9 mouse cellular contexts compared by ENCODE assay signal in genomic region chr12:100604540-100604939, GRCm38 (mm10).
DNase-seq lines count a peak whose midpoint lies in the region; ATAC-seq and TF ChIP-seq lines count a peak whose summit lies in the region.
"Had no signal": no experiment of that assay in that cellular context is flagged by ENCODE, and none has a peak within 500 bp of the region (broad histone marks: within the 10 kb centered on the region; RNA-seq: fewer than 3 reads in every experiment).

No protein-coding gene starts in this region.

- peaks cover 0 to 9% of the 10 kb centered on the region in 2 experiments for H3K36me3 ChIP-seq in CH12.LX (replicated peaks in 1 of 2; ENCODE audit: control insufficient read depth in 1 of 2, insufficient read depth in 1 of 2, low read length in 1 of 2)
- no peaks in the 10 kb centered on the region for H3K36me3 ChIP-seq in forebrain, embryonic 15.5 days
- H3K36me3 ChIP-seq in intestine, embryonic 16.5 days (ENCODE audit: control insufficient read depth, insufficient read depth, low read length): no peaks in the 10 kb centered on the region
- no peaks in the 10 kb centered on the region for H3K36me3 ChIP-seq in liver, embryonic 16.5 days (ENCODE audit: control insufficient read depth, insufficient read depth)
- H3K36me3 ChIP-seq in neural tube, embryonic 11.5 days (ENCODE audit: control insufficient read depth, insufficient read depth, low read length): no peaks in the 10 kb centered on the region
- H3K36me3 ChIP-seq: heart, embryonic 15.5 days had no signal

- H3K9ac ChIP-seq in CH12.LX (ENCODE audit: insufficient read depth, low read depth): no peak overlapping the region
- H3K9ac ChIP-seq in forebrain, embryonic 15.5 days (replicated peaks): no peak overlapping the region
- H3K9ac ChIP-seq in intestine, embryonic 16.5 days (ENCODE audit: low read depth, low read length): no peak overlapping the region
- no peak overlapping the region for H3K9ac ChIP-seq in liver, embryonic 16.5 days (ENCODE audit: low read depth, low read length)
- no peak overlapping the region for H3K9ac ChIP-seq in neural tube, embryonic 11.5 days (ENCODE audit: low read length)
- H3K9ac ChIP-seq: heart, embryonic 15.5 days had no signal

- peak; percentile 67 for TF ChIP-seq RAD21 in CH12.LX (IDR thresholded peaks at IDR 0.05; ENCODE audit: low read depth, low read length)

- peak; percentile 76; the same call in 1 of the 2 replicates for ATAC-seq in forebrain, embryonic 15.5 days (replicated peaks)
- peak; percentile 78 for ATAC-seq in intestine, embryonic 16.5 days
- ATAC-seq in liver, embryonic 16.5 days (ENCODE audit: low read depth): peak; percentile 48; the same call in 1 of the 2 replicates
- ATAC-seq in neural tube, embryonic 11.5 days (ENCODE audit: insufficient read depth, low FRiP score, low TSS enrichment): no peak; the same call in 1 of the 2 replicates

- peaks cover 0 to 16% of the 10 kb centered on the region in 2 experiments; a peak in 2 of 4 replicates for H3K4me1 ChIP-seq in CH12.LX (ENCODE audit: control insufficient read depth in 1 of 2, insufficient read depth in 2 of 2)
- H3K4me1 ChIP-seq in forebrain, embryonic 15.5 days: no peaks in the 10 kb centered on the region
- H3K4me1 ChIP-seq in intestine, embryonic 16.5 days (ENCODE audit: control insufficient read depth, insufficient read depth, low read length): no peaks in the 10 kb centered on the region
- no peaks in the 10 kb centered on the region for H3K4me1 ChIP-seq in liver, embryonic 16.5 days (ENCODE audit: control insufficient read depth, low read depth, low read length)
- no peaks in the 10 kb centered on the region for H3K4me1 ChIP-seq in neural tube, embryonic 11.5 days (ENCODE audit: control insufficient read depth, insufficient read depth, low read length)
- H3K4me1 ChIP-seq: heart, embryonic 15.5 days had no signal

- H3K4me2 ChIP-seq in CH12.LX (ENCODE audit: insufficient read depth, low read depth, poor library complexity, severe bottlenecking): no peak overlapping the region
- no peak overlapping the region for H3K4me2 ChIP-seq in forebrain, embryonic 15.5 days (replicated peaks)
- H3K4me2 ChIP-seq in intestine, embryonic 16.5 days (ENCODE audit: low read depth, low read length): no peak overlapping the region
- H3K4me2 ChIP-seq in liver, embryonic 16.5 days (ENCODE audit: low read depth, low read length): no peak overlapping the region
- H3K4me2 ChIP-seq in neural tube, embryonic 11.5 days (ENCODE audit: low read depth): no peak overlapping the region
- H3K4me2 ChIP-seq: heart, embryonic 15.5 days had no signal

- H3K9me3 ChIP-seq in CH12.LX (replicated peaks; ENCODE audit: low read length): no peaks in the 10 kb centered on the region
- no peaks in the 10 kb centered on the region for H3K9me3 ChIP-seq in forebrain, embryonic 15.5 days
- no peaks in the 10 kb centered on the region for H3K9me3 ChIP-seq in intestine, embryonic 16.5 days (ENCODE audit: control insufficient read depth, low read length)
- no peaks in the 10 kb centered on the region for H3K9me3 ChIP-seq in liver, embryonic 16.5 days (replicated peaks; ENCODE audit: control insufficient read depth, low read length)
- H3K9me3 ChIP-seq in neural tube, embryonic 11.5 days (ENCODE audit: control insufficient read depth, low read length): no peaks in the 10 kb centered on the region
- H3K9me3 ChIP-seq: heart, embryonic 15.5 days had no signal

- H3K4me3 ChIP-seq in CH12.LX (replicated peaks in 1 of 3; ENCODE audit: low read depth in 2 of 3, low read length in 2 of 3, poor library complexity in 1 of 3): no peak overlapping the region
- H3K4me3 ChIP-seq in forebrain, embryonic 15.5 days: no peak overlapping the region
- H3K4me3 ChIP-seq in intestine, embryonic 16.5 days (ENCODE audit: low read length): no peak overlapping the region
- H3K4me3 ChIP-seq in liver, embryonic 16.5 days (ENCODE audit: low read depth, low read length): no peak overlapping the region
- H3K4me3 ChIP-seq in neural tube, embryonic 11.5 days (ENCODE audit: low read depth, low read length): no peak overlapping the region
- H3K4me3 ChIP-seq: heart, embryonic 15.5 days had no signal

- WGBS in forebrain, embryonic 15.5 days: 2% methylated on average over 1 of the region's 1 CpGs
- WGBS in intestine, embryonic 16.5 days: 0% methylated on average over 1 of the region's 1 CpGs
- 0% methylated on average over 1 of the region's 1 CpGs for WGBS in liver, embryonic 16.5 days (ENCODE audit: insufficient replicate concordance)
- 0% methylated on average over 1 of the region's 1 CpGs for WGBS in neural tube, embryonic 11.5 days

- dilution Hi-C loops in CH12.LX (cut with MboI; ENCODE audit: extremely low pct_ligation_motif_present, extremely low pct_unique_long_range_greater_than_20kb, low sequenced_read_pairs): no loop called here

- no peak overlapping the region for H3K27ac ChIP-seq in CH12.LX (ENCODE audit: insufficient read depth, low read depth)
- no peak overlapping the region for H3K27ac ChIP-seq in forebrain, embryonic 15.5 days (replicated peaks)
- H3K27ac ChIP-seq in intestine, embryonic 16.5 days (ENCODE audit: low read length): no peak overlapping the region
- no peak overlapping the region for H3K27ac ChIP-seq in liver, embryonic 16.5 days (ENCODE audit: low read length)
- H3K27ac ChIP-seq in neural tube, embryonic 11.5 days (ENCODE audit: low read depth, low read length): no peak overlapping the region
- H3K27ac ChIP-seq: heart, embryonic 15.5 days had no signal

- peak; percentile 84 to 89 for TF ChIP-seq CTCF in CH12.LX (conservative IDR thresholded peaks at IDR 0.05 in 1 of 2, IDR thresholded peaks at IDR 0.05 in 1 of 2; ENCODE audit: low read depth in 2 of 2, low read length in 2 of 2)

- TF ChIP-seq EP300 in CH12.LX (IDR thresholded peaks at IDR 0.05; ENCODE audit: low read length): no peak

- in situ Hi-C loops in CH12.LX (cut with MboI; ENCODE audit: low pct_ligation_motif_present, low pct_unique_long_range_greater_than_20kb, low sequenced_read_pairs): no loop called here

- H3K79me2 ChIP-seq in CH12.LX (replicated peaks; ENCODE audit: control insufficient read depth, extremely low read depth, insufficient read depth, poor library complexity, severe bottlenecking): no peaks in the 10 kb centered on the region

- no peaks in the 10 kb centered on the region for H3K27me3 ChIP-seq in CH12.LX (replicated peaks)
- H3K27me3 ChIP-seq in forebrain, embryonic 15.5 days: no peaks in the 10 kb centered on the region
- no peaks in the 10 kb centered on the region for H3K27me3 ChIP-seq in intestine, embryonic 16.5 days (replicated peaks; ENCODE audit: control insufficient read depth, insufficient read depth, low read length)
- no peaks in the 10 kb centered on the region for H3K27me3 ChIP-seq in liver, embryonic 16.5 days (ENCODE audit: control insufficient read depth, insufficient read depth, low read depth, low read length)
- no peaks in the 10 kb centered on the region for H3K27me3 ChIP-seq in neural tube, embryonic 11.5 days (ENCODE audit: control insufficient read depth, insufficient read depth, low read length)
- H3K27me3 ChIP-seq: heart, embryonic 15.5 days had no signal

- peak; percentile 57 for DNase-seq in A20 (ENCODE audit: low read depth, low spot score)
- peak; percentile 64 for DNase-seq in CH12.LX (ENCODE audit: extremely low read depth)
- DNase-seq in c-Kit-positive CD71-positive TER-119-positive erythroid progenitor cells, embryonic 14.5 days (ENCODE audit: low spot score): peak; percentile 28
- DNase-seq in neural tube, embryonic 11.5 days (ENCODE audit: low spot score): peak; percentile 19
- DNase-seq in urinary bladder, postnatal 10 days (ENCODE audit: low spot score): no peak

- TF ChIP-seq POLR2A in CH12.LX (IDR thresholded peaks at IDR 0.05; ENCODE audit: low read depth, low read length): no peak

TF ChIP-seq in CH12.LX, 34 proteins besides CTCF, POLR2A, EP300 and RAD21:
- no peak for TF ChIP-seq KAT2A (IDR thresholded peaks at IDR 0.05; ENCODE audit: insufficient replicate concordance, low read length)
- no peak for TF ChIP-seq ZMIZ1 (IDR thresholded peaks at IDR 0.05; ENCODE audit: low read depth, low read length)
- no peak for TF ChIP-seq USF2 (conservative IDR thresholded peaks at IDR 0.05; ENCODE audit: low read depth, low read length)
- TF ChIP-seq SMC3 (IDR thresholded peaks at IDR 0.05; ENCODE audit: low read depth, low read length): peak; percentile 78
